Mouse (Mus musculus): ENCODE measurements at regions not wholly inside any gene's neighbourhood (a gene's known extent, or its start where the extent isn't known, plus 50 kb on each side); places are given as distances from the start of the nearest gene placed in this dataset.
"Not testable (repeated sequence)": the region's sequence is repeated elsewhere in the genome, so short reads cannot be mapped to it uniquely, and the experiment has no call there.

DNA sequence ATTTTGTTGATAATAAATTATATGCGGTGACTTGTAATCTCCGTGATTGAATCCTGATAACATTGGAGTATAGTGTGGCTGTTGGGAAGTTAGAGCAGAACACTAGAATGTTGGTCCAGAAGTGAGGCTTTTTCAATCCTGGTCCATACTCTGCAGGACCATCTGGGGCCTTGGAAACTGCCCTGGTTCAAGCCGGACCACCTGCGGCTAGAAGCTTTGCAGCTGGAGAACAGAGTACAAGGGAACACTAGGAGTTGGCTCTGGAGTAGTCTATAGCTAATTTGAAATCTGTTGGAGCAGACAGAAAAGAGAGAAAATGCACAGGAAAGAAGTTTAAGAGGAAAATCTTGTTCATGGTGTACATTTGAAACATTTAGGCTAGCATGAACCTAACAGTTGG is 79.0 kb downstream of the Casp12 start:
- intact Hi-C loops (cut with DNase I): no loop called here
- DNase-seq: peak; percentile 76

DNA sequence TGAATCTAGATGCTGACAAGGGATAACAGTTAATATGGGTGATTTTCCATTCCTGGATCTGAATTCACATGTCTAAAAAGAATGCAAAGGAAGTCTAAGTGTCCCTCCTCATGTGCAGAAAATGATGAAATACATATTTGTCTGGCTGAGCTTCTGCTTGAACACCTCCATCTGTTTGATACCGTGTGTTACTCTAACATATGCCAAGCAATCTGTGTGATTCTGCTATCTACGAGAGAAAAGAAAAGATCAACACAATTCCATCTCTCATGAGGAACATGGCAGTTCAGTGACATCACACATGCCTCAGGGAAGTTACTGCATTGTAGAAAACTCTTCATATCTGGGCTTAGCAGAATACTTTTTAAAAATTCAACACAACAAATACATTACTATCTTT is 103.0 kb downstream of the Casp12 start:
- DNase-seq: no peak
- intact Hi-C loops (cut with DNase I): no loop called here

DNA sequence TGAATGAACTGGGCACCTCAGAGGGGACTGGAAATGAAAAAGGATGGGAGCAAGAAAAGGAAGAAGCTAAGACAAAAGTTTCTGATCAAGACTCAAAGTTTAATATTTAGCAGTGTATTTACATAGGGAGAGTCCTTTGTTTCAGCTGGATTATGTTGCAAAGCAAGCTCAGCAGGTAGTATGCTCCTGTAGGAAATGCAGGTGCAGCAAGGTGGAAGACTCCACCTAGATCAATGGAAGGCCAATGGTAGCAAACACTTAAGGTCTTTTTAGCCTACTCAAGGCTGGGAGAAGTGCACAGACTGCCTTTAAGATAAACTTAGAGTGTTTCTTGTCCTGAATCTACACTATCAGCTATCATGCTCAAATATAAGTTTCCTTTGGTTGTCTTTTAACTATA is 111.4 kb downstream of the Casp12 start:
- intact Hi-C loops (cut with DNase I): no loop called here
- no peak for DNase-seq

DNA sequence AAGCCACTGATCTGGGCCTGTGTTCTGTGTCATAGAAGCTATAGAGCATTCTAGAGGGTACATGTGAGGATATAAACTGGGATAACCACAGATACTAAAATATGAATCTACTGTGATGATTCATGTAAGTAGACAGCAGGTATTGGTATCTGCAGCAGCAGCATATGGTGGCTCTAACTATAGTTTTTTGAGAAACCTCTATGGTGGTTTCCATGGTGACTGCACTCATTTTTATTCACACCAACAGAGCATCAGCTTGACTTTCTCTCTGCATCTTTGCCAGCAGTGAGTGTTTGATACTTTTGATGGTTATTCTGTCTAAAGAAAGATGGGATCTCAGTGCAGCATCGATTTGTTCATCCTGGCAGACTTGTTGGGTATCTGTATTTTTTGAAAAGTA is 126.8 kb downstream of the Casp12 start:
- DNase-seq: no peak
- intact Hi-C loops (cut with DNase I): no loop called here

DNA sequence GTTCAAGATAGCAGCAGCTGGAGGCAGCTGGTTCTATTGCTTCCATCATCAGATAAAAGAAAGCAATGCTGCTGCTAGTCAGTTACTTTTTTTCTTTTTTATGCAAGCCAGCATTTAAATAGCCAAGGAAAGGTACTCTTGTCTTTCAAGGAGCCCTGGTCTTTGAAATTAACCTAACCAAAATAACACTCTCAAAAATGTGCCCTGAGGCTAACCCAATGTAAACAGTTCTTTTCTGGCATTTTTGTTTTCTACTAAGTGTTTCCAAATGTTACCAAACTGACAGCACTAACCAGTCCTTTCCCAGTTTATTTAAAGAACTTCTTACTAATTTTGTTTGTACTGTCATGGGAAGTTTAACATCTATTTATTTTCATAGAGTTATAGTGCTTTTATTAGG is 129.0 kb downstream of the Casp12 start:
- intact Hi-C loops (cut with DNase I): no loop called here
- DNase-seq: no peak

DNA sequence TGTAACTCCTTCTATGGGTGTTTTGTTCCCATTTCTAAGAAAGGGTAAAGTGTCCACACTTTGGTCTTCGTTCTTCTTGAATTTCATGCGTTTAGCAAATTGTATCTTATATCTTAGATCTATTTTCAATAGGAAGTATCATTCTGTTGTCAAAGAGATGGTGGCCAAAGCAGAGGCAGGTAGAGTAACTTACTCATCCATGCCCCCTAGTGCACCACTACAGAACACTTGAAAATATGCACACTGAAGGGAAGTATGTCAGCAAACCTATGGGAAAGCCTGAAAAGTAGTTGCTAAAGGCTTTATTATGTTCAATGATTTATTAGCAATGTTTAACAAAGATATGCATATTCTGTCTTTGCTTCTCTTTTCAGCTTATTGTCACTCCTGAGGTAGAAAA is 140.0 kb downstream of the Casp12 start:
- intact Hi-C loops (cut with DNase I): no loop called here
- no peak for DNase-seq

DNA sequence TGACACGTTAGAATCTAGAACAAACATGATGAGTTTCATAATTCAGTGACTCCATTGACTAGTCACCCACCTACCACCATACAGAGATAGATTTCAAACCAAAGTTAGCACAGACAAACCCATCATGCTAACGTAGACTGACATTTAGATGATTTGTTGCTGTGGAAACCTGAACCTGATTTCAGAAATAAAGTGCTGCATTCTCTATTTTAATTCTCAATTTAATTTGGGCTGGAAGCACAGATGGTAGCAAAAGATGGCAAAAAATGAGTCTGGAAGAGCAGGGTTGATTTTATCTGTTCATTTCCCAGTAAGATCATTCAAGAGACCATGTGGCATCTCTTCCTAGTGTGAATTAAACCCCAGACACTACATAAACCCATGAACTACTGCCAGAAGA is 151.6 kb downstream of the Casp12 start:
- intact Hi-C loops (cut with DNase I): no loop called here
- DNase-seq: no peak

DNA sequence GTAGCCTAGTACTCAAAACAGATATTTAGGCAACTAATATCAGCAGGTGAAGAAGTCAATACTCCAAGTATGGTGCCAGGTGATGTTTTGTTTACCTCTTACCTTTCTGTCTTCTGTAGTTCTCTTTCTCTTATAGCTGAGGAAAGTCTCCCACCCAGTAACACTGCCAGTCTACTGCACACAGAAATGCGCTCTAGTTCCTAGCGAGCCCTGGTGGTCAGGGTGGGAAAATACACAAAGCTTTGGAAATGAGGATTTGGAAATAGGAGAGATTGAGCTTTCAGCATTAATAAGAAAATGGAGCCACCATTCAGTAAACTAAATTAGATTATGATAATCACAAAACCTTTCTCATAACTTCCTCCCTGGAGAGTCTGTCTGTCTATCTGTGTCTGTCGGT is 153.1 kb downstream of the Casp12 start:
- peak; percentile 11 for DNase-seq
- intact Hi-C loops (cut with DNase I): no loop called here

DNA sequence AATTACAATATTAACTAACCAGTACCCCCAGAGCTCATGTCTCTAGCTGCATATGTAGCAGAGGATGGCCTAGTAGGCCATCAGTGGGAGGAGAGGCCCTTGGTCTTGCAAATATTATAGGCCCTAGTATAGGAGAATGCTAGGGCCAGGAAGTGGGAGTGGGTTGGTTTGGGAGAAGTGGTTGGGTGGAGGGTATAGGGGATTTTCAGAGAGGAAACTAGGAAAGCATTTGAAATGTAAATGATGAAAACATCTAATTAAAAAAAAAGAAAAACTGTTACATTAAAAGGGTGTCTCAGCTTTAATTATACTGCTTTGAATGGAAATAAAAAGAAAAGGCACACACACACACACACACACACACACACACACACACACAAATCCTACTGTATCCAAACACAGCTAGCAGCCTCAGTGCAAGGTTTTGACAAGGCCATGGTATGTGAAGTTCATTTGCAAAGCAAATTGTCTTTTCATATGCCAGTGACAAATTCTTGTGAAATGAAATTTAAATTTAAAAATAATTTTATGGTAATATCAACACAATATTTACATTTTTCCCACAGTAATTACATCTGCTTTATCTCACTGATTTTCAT is 180.6 kb downstream of the Casp12 start:
- no peak for DNase-seq
- intact Hi-C loops (cut with DNase I): no loop called here

DNA sequence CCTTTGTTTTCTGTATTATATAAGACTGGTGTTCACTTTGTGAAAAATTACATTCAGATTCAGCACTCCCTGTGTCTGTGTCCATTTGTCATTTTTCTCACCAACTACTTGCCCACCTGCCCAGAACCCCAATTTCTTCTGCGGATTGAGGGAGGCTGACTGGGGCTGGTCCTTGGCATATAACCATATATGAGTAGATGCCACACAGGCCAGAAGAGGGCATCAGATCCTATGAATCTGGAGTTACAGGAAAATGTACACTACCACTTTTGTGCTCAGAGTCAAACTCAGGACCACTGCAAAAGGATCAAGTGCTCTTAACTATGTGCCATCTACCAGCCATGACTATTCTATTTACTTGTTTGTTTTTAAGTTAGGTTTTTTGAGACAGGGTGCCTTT is 197.4 kb downstream of the Casp12 start:
- no peak for DNase-seq
- intact Hi-C loops (cut with DNase I): no loop called here

DNA sequence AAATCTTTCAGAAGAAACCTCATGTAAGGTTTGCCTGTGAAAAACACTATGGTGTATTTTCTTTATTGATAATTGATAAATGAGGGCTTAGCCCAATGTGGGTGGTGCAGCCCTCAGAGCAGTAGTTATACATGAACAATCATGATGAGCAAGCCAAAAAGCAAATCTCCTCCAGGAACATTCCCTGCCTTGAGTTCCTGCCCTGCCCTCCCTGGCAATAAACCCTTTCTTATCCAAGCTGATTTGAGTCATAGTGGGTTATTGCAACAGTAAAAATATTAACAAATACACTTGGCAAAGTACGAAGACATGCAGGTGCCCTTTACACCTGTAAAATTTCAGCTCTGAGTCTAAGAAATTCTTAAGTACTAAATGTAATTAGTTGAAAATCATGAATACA is 229.8 kb downstream of the Casp12 start:
- intact Hi-C loops (cut with DNase I): no loop called here
- DNase-seq: no peak

DNA sequence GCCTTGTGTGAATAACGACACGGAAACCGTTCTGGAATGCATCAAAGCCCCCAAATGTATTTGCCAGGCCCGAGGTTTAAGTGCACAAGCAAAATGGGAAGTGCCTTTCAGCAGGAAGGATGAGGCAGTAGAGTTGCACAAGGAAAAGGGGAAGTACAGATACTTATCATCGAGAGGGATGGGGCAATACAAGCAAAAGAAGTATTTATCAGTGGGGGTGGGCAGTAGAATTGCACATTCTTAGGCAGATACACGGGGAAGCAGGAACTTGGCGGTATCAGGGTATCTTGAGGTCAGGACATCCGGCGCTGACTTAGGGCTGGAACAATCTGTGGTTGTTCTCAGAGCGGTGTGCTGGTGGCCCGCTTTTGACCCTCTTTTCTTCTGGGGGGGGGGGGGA is 232.9 kb downstream of the Casp12 start:
- DNase-seq; intact Hi-C loops (cut with DNase I): not testable (repeated sequence)

DNA sequence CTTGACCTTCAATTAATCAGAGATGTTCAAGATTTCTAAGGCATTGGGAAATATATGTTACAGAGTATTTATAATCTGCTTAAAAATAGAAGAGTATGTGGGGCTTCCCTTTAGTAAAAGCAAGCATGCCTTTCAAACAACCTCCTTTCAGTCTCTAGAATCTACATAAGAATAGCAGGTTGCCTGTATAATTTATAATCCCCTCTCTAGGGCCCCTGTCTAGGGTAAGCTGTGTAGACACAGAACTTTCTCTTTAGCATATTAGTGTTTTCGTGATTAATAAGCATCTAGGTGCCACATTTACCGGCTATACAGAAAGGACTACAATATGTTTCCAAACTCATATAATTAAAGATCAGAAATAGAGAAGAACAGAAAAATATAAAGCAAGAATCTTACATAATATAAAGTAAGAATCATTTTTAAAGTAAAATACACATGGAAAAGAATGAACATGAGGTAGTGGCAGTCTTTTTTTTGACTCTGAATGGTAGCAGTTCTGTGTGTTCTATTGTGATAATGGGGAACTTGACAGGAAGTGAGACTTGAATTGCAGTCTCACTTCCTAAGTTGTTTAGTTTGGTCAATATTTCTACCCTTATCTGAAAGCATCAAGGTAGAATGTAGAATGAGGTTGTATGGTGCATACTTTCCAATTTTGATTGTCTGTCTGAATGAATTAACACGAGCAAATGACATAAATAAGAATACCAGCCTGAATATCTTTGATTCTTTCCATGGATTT is 250.8 kb downstream of the Casp12 start:
- intact Hi-C loops (cut with DNase I): loop anchor here (10.0 kb wide), 1 partner anchor 899 kb away; no protein-coding TSS in a partner anchor
- no peak for DNase-seq

DNA sequence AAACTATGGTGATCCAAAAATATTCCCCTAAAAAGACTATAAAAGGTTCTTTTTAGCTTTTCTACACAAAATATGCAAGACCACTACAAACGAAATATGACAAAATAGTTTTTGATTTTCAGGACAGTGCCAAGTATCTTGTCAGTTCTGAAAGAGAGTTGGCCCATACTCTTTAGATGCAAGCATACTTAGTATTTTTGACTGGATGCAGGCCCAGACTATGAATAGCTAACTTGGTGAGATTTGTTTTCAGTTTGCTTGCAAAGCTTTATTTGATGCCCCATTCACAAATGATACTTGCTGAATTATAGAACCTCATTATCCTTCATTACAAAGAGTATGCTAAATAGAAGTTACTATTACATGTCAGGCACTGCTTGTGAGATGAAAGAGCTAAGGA is 258.8 kb downstream of the Casp12 start:
- intact Hi-C loops (cut with DNase I): no loop called here
- no peak for DNase-seq

DNA sequence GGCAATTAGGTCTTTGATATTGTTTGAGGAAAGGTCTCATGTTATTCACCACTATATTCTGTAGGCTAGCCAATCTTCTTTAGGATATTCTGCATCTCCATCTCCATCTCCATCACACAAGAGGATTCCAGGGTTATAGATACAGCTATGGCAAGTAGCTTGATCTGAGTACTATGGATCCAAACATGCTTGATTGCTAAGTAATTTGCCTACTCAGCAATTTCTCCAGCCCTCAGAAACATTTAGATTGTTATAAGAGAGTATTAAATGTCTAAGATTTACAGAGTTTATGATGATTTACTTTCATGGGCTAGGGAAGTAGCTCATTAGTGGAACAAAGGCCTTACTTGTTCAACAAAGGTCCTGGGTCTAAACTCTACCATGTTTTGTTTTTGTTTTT is 259.8 kb downstream of the Casp12 start:
- intact Hi-C loops (cut with DNase I): no loop called here
- no peak for DNase-seq

DNA sequence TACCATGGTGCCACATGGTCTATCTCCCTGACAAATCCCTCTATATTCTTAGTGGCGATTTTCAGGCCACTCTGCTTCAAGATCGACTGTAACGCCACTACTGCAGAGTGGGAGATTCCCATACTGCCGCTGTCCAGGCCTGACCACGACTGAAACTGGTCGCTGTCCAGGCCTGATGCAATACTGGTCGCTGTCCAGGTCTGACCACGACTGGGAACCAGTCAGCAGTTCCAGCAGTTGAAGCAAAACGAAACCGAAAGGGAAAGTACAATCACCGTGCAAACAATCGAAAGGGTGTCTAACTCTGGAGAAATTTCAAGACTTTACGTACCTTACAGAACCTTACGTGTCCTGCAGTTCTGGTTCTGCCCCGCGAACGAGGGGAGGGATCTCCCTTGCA is 271.5 kb downstream of the Casp12 start:
- no peak for DNase-seq
- intact Hi-C loops (cut with DNase I): no loop called here

DNA sequence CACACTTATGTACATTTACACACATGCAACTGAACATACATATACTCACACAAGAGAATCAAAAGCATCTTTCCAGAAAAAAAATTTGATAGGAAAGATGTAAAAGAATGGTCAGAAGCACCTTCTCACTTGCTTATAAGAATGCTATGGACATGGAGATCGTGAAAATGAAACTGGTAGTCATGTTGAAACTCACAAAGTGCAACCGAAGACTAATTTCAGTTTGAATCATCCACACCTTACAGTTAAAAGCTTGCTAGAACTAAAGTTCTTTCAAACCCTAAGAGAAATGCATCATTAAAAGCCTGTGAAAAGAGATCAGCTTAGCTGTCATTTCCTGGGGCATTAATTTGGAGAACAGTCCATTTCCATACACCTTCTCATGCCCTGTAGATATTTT is 278.2 kb downstream of the Casp12 start:
- no peak for DNase-seq
- intact Hi-C loops (cut with DNase I): no loop called here

DNA sequence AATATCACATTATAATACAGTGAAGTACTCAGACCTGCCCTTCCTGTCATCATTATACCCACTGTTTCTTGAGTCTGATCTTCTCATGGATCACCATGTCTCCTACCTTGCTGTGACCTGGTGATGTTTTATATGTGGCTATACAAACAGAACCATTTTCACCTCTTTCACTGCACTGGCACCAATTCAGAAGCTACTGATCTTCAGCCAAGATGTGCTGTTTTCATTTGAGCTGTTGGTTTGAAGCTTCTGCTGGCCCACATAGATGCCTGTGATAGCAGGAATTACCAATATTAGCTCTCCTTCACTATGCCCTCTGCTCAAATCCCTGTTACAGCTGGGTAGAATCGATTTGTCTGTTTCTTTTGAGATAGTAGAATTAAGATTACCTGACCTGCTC is 282.3 kb downstream of the Casp12 start:
- peak; percentile 8 for DNase-seq
- intact Hi-C loops (cut with DNase I): no loop called here

DNA sequence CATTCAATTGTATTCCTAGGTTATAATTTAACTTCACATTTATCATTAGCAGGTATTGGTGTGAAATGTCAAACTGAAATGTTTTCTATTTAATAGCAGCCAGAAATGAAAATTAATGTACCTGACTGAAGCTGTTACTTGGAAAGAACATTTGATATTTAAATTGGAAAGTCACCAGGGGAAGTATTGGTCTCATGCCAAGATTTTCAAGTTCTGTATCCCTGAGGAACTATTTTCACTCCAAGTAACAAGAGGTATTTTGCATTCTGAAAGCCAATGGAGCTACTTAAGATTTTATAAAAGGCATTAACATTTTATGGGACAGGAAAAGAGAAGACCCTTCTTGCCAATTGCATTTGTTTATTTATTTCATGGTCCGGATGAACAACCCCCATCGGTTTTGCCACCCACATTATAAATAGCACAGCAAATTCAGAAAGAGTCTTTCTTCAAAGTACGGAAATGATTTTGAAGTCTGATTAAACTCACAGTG is 289.3 kb downstream of the Casp12 start:
- DNase-seq: no peak
- intact Hi-C loops (cut with DNase I): no loop called here

DNA sequence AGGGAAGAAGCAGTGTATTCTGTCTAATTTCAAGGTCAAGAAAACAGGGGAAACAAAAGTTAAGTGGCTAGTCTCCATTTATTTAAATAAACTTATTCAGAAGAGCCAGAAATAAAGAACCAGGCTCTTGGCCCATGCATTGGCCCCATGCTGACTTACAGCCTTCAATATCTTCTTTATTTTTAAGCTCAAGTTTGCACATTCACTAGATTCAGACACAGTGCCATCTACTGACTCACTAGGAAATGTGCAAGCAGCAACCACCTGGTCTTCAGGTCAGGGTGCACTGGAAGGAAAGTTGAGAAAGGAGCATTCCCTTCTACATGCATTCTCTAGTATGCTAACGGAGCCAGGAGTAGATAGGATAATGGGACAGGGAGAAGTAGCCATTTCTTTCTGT is 289.7 kb downstream of the Casp12 start:
- intact Hi-C loops (cut with DNase I): no loop called here
- peak; percentile 54 for DNase-seq

DNA sequence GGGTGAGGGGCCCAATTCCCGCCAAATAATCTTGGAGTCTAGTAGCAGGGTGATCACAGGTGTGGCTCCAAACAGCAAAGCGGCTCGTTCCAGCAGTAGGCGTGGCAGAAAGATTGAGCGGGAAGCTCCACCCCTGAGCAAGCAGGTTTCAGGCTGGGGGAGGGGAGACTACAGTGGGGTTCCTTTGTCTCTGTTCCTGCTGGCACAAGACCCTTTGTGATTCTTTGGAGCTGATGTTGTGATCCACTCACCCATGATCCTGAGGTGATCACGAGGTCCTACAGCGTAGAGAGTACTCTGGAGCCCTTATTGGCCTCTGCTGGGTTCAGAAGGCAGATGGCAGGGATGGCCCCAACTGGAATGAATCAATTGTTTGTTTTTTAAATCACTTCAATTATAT is 318.7 kb downstream of the Casp12 start:
- intact Hi-C loops (cut with DNase I): no loop called here
- no peak for DNase-seq

DNA sequence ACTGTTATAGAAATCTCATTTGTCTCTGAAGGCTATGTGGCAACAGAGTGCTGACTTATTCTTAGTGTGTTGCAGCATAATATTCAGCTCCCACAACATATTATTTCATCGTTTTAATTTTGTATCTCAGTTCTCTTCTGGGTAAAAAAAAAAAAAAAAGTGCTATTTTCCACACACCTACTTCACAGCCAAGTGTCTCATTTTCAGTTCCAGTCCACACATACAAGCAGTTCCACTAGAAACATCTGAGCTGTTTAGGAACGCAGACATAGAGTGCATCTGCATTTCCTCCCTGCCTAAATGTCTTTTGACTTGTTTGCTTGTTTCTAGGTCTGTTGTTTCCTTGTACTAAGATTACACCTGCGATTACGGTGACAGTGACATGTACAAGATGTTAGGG is 328.3 kb downstream of the Casp12 start:
- DNase-seq: no peak
- intact Hi-C loops (cut with DNase I): no loop called here

DNA sequence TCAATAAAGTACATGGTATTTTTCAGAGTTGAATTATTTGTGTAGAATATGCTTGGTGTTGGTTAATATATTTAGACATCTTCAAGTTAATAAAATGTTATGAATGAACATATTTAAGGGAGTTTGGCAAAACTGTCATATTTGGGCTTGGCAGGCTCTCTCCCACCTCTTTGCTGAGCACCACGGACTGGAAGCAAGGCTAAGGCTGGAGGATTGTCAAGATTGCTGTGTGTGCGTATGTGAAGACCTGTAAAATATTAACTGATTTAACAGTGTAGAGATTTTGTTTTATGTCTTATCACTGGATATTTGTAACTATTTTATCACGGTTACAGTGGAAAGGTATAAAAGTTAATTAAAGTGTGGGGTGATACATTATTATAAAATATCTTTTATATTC is 363.3 kb downstream of the Casp12 start:
- intact Hi-C loops (cut with DNase I): no loop called here
- no peak for DNase-seq
